Mouse (Mus musculus): ENCODE results near the gene Rarres1.

Rarres1 gene

DNA sequence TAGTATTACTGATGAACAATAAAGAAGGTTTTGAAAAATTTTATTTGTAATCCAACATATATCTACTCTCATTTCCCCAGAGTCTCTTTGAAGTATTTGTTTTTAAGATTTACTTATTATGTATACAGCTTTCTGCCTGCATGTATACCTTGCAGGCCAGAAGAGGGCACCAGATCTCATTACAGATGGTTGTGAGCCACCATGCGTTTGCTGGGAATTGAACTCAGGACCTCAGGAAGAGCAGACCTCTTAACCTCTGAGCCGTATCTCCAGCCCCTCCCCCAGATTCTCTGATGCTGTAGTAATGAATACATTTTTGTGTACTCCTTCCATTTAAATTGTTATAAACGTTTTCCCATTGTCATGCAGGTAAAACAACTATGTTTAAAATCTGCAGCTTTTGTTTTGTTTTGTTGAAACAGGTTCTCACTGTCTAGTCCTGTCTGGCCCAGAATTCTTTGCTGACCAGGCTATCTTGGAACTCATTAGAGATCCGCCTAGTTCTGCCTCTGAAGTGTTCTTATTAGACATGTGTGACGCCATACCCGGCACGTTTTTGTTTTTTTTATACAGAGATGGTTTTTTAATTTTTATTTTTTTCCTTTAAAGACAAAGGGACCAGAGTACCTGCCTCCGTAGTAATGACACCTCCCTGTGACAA lies 85.9 kb downstream of the Rarres1 start:
- in situ Hi-C loops (cut with MboI, MseI): loop anchor here (5.0 kb wide), 1 partner anchor 57 kb away; the partner anchor contains the start of gene Mlf1
